Mouse (Mus musculus) spleen, adult 2 months (tissue): ENCODE results near the gene Calr3.

Source experiments
- CTCF ChIP-seq: fragments of 200-500 bp; IDR thresholded peaks from 2 replicates; pipeline ENCODE4 v1.5.1; 2011; ENCODE audit warnings: mild to moderate bottlenecking, inconsistent platforms; ENCODE audit not compliant: insufficient read depth, insufficient read length, insufficient replicate concordance; ENCODE audit errors: extremely low read depth
- POLR2A ChIP-seq: fragments of 200-500 bp; IDR thresholded peaks from 2 replicates; pipeline ENCODE4 v1.6.1; 2011; ENCODE audit warnings: low read depth, low read length, inconsistent platforms

DNA sequence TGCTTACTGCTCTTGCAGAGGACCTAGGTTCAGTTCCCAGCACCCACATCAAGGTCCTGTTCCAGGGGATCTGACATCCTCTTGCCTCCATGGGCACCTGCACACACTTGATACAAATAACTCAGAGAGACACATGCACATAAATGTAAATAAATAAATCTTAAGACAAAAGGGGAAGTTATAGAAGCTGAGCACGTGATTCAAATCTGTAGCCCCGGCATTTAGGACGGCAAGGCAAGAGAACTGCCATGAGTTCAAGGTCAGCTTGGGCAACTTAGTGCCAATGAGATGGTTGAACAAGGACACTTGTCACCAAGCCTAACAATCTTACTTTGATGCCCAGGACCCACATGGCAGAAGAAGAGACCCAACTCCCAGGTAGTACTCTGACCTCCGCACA, 25.6 kb downstream of the Calr3 start:
- no peak for TF ChIP-seq CTCF
- no peak for TF ChIP-seq POLR2A
